Mouse (Mus musculus): ENCODE results near the gene Parp12. TPM values are rescaled to one million over a fixed set of nuclear protein-coding genes. Genes with fewer than 3 reads are reported as not detected.
A peak's percentile ranks its signal among the peaks of the same experiment; 100 is the strongest.

The Parp12 gene
- polyA plus RNA-seq, 1 experiment from 2014 or later = 21.1 TPM

DNA sequence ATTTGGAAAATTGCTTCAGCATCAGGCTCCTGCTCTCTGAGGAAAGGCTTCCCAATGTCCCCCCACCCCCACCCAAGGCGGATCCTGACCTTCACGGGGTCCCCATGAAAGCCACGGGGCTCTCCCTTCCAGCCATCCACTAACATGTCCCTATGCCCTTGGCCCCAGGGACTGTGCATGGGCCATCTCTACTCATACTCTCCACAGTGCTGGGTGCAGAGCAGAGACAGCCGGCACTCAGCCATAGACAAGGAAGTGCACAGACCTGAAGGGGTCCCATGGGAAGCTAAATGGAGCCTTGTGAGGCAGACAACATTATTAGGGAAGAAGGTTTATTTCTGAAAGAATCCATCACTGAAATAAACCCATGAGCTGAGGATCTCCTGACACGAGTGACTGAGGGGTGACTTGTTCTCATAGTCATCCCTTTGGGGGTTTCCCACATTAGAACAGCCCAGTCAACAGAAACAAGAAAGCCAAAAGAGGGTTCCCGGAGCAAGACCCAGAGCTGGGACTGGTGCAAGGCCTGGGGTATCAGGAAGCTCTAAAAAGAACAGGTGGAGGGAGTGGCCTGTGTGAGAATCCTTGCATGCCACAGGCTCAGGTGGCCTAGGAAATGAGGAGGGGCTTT lies 63.2 kb downstream of the Parp12 start:
- H3K4me3 ChIP-seq (ENCODE audit: low read depth, low read length) = no peak overlapping the region
- no peak for ATAC-seq
- no peaks in the 10 kb centered on the region for H3K36me3 ChIP-seq (ENCODE audit: control insufficient read depth, insufficient read depth)
- no peak overlapping the region for H3K4me2 ChIP-seq (replicated peaks; ENCODE audit: low read depth)
- no peaks in the 10 kb centered on the region for H3K9me3 ChIP-seq (ENCODE audit: control insufficient read depth)
- WGBS = 85% methylated on average over 6 of the region's 6 CpGs
- no peak overlapping the region for H3K9ac ChIP-seq (ENCODE audit: low read depth, low read length)
- no peaks in the 10 kb centered on the region for H3K27me3 ChIP-seq (replicated peaks; ENCODE audit: control insufficient read depth, insufficient read depth, low read length)
- H3K4me1 ChIP-seq (replicated peaks; ENCODE audit: control insufficient read depth, insufficient read depth, low read length) = peaks cover 4% of the 10 kb centered on the region; the same call in 1 of the 2 replicates
- TF ChIP-seq CTCF (IDR thresholded peaks at IDR 0.05; ENCODE audit: low read depth) = no peak
- no peak overlapping the region for H3K27ac ChIP-seq (ENCODE audit: low read depth, low read length)

DNA sequence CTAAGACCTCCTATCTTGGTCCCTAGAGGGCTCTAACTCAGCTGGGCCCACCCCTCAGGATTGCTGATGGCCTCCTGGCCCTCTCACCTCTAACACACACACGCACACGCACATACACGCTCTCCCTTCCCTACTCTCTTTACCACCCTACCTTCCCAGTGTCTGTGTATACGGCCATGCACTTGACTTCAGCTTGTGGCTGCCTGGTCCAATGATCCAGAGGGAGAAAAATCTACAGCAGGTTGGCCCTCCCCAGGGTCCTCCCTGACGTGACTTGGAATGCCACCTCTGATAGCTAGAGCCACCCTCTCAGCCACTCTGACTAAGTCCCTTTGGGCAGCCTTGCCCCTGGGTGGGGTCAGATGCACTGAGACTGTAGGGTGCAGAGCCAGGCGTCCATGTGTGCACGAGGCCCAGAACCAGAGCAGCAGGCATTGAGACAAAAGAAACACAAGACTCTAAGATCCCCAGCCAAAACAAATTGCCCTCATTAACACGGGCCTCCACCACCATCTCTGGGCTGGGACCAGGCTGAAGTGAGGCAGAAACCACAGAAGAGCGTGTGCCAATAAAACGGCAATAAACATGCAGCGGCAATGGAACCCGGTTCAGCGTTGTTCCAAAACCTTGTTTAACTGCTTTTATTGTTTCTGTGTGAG lies 63.8 kb downstream of the Parp12 start:
- no peaks in the 10 kb centered on the region for H3K36me3 ChIP-seq (ENCODE audit: control insufficient read depth, insufficient read depth)
- H3K4me3 ChIP-seq (ENCODE audit: low read depth, low read length) = no peak overlapping the region
- H3K9ac ChIP-seq (ENCODE audit: low read depth, low read length) = no peak overlapping the region
- WGBS = 75% methylated on average over 13 of the region's 13 CpGs
- no peak overlapping the region for H3K27ac ChIP-seq (ENCODE audit: low read depth, low read length)
- TF ChIP-seq CTCF (IDR thresholded peaks at IDR 0.05; ENCODE audit: low read depth) = no peak
- H3K9me3 ChIP-seq (ENCODE audit: control insufficient read depth) = no peaks in the 10 kb centered on the region
- peaks cover 4% of the 10 kb centered on the region; the same call in 1 of the 2 replicates for H3K4me1 ChIP-seq (replicated peaks; ENCODE audit: control insufficient read depth, insufficient read depth, low read length)
- no peak overlapping the region for H3K4me2 ChIP-seq (replicated peaks; ENCODE audit: low read depth)
- no peak for ATAC-seq
- H3K27me3 ChIP-seq (replicated peaks; ENCODE audit: control insufficient read depth, insufficient read depth, low read length) = no peaks in the 10 kb centered on the region

DNA sequence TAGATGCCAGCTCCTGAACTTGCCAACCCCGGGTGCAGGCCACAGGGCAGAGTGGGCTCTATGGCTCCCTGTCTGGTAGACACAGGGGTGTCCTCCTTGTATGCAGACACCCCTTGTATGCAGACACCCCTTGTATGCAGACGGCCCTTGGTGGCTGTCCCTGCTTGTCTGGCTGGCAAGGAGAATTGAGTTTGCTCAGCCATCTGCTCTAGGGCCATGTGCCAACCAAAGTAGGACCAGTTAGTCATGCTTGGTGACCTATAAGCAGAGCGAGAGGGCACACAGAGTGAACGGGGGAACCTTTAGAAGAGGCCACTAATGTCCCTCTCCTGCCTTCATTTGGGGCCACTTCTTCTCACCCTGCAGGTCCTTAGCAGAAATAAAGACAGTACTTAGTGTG lies 65.5 kb downstream of the Parp12 start:
- no peaks in the 10 kb centered on the region for H3K9me3 ChIP-seq (ENCODE audit: control insufficient read depth)
- H3K27me3 ChIP-seq (replicated peaks; ENCODE audit: control insufficient read depth, insufficient read depth, low read length) = no peaks in the 10 kb centered on the region
- H3K4me1 ChIP-seq (replicated peaks; ENCODE audit: control insufficient read depth, insufficient read depth, low read length) = no peaks in the 10 kb centered on the region
- no peak overlapping the region for H3K27ac ChIP-seq (ENCODE audit: low read depth, low read length)
- H3K9ac ChIP-seq (ENCODE audit: low read depth, low read length) = no peak overlapping the region
- no peak for TF ChIP-seq CTCF (IDR thresholded peaks at IDR 0.05; ENCODE audit: low read depth)
- H3K4me3 ChIP-seq (ENCODE audit: low read depth, low read length) = no peak overlapping the region
- no peaks in the 10 kb centered on the region for H3K36me3 ChIP-seq (ENCODE audit: control insufficient read depth, insufficient read depth)
- WGBS = 90% methylated on average over 4 of the region's 4 CpGs
- ATAC-seq = no peak
- no peak overlapping the region for H3K4me2 ChIP-seq (replicated peaks; ENCODE audit: low read depth)

GRCm38 (mm10) chr6:39051799-39052556 lies 66.2 kb downstream of the Parp12 start:
- Histone ChIP-seq H3K4me3 (ENCODE audit: low read depth, low read length) (no peak overlapping the region), H3K9ac (ENCODE audit: low read depth, low read length) (no peak overlapping the region), H3K27me3 (replicated peaks; ENCODE audit: control insufficient read depth, insufficient read depth, low read length) (no peaks in the 10 kb centered on the region), H3K27ac (ENCODE audit: low read depth, low read length) (no peak overlapping the region), H3K4me2 (replicated peaks; ENCODE audit: low read depth) (no peak overlapping the region), H3K36me3 (ENCODE audit: control insufficient read depth, insufficient read depth) (no peaks in the 10 kb centered on the region), H3K9me3 (ENCODE audit: control insufficient read depth) (no peaks in the 10 kb centered on the region), H3K4me1 (replicated peaks; ENCODE audit: control insufficient read depth, insufficient read depth, low read length) (no peaks in the 10 kb centered on the region)
- TF ChIP-seq CTCF (IDR thresholded peaks at IDR 0.05; ENCODE audit: low read depth) = no peak
- ATAC-seq = peak; percentile 41; the same call in 1 of the 2 replicates
- WGBS = 48% methylated on average over 9 of the region's 9 CpGs

GRCm38 (mm10) chr6:39050836-39051235 lies 67.3 kb downstream of the Parp12 start:
- Histone ChIP-seq H3K27ac (ENCODE audit: low read depth, low read length) (no peak overlapping the region), H3K27me3 (replicated peaks; ENCODE audit: control insufficient read depth, insufficient read depth, low read length) (no peaks in the 10 kb centered on the region), H3K4me1 (replicated peaks; ENCODE audit: control insufficient read depth, insufficient read depth, low read length) (no peaks in the 10 kb centered on the region), H3K4me3 (ENCODE audit: low read depth, low read length) (no peak overlapping the region), H3K36me3 (ENCODE audit: control insufficient read depth, insufficient read depth) (no peaks in the 10 kb centered on the region), H3K4me2 (replicated peaks; ENCODE audit: low read depth) (no peak overlapping the region), H3K9me3 (ENCODE audit: control insufficient read depth) (no peaks in the 10 kb centered on the region), H3K9ac (ENCODE audit: low read depth, low read length) (no peak overlapping the region)
- ATAC-seq = no peak
- no peak for TF ChIP-seq CTCF (IDR thresholded peaks at IDR 0.05; ENCODE audit: low read depth)
- 63% methylated on average over 6 of the region's 6 CpGs for WGBS

DNA sequence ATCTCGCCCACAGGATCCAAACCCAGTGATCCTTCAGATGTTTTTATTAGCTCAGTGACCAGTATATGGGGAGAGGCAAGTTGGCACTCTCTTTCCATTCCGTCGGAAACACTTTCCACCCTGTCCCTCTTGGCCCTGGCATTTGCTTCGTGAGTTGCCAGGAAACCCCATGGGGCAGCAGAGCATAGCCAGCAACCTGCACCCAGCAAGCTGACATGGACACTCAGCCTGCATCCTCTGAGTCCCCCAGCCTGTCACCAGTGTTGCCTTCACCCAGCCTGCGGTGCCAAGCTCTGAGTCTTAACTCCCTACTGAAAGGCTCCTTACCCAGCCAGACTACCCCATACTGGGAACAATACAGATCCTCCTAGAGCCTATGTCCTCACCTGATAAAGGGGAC lies 69.0 kb downstream of the Parp12 start:
- H3K27me3 ChIP-seq (replicated peaks; ENCODE audit: control insufficient read depth, insufficient read depth, low read length) = no peaks in the 10 kb centered on the region
- no peak for ATAC-seq
- no peak overlapping the region for H3K4me3 ChIP-seq (ENCODE audit: low read depth, low read length)
- no peak for TF ChIP-seq CTCF (IDR thresholded peaks at IDR 0.05; ENCODE audit: low read depth)
- H3K9me3 ChIP-seq (ENCODE audit: control insufficient read depth) = no peaks in the 10 kb centered on the region
- H3K36me3 ChIP-seq (ENCODE audit: control insufficient read depth, insufficient read depth) = no peaks in the 10 kb centered on the region
- H3K9ac ChIP-seq (ENCODE audit: low read depth, low read length) = no peak overlapping the region
- H3K4me1 ChIP-seq (replicated peaks; ENCODE audit: control insufficient read depth, insufficient read depth, low read length) = no peaks in the 10 kb centered on the region
- 73% methylated on average over 5 of the region's 5 CpGs for WGBS
- no peak overlapping the region for H3K27ac ChIP-seq (ENCODE audit: low read depth, low read length)
- no peak overlapping the region for H3K4me2 ChIP-seq (replicated peaks; ENCODE audit: low read depth)

Measured in intestine, postnatal 0 days (tissue).